Mouse (Mus musculus): ENCODE measurements around the gene Gm20388.

Gene Gm20388

DNA sequence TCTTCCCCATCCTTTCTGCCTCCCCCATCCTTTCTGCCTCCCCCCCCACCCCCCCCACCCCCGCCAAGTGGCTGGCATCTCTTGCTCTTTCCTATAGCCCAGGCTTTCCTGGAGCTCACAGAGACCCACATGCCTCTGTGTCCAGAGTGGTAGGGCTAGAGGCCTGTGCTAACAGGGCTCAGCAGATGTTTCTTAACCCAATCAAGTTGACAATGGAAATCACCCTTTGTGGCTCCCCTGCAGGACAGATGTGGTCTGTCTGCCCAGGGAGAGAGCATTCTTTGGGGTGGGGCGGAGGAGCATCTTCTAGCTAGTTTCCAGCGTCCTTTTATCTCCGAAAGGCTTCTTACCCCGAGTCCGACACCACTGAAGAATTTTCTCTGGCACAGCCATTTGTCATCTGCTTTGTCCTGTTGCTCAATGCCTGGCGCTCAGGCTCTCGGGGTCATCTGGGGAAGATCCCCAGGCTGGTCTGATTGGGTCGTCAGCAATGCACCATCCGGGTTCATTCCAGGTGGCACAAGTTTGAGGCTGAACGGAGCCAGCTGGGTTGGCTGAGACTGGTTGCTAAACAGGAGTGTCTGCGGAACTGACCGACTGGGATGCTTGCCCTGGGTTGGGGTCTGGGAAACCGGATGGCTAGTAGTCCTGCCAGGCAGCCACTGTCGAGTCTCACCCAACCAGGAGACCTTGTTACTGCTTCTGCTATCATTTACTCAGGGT lies 2157.3 kb downstream of the Gm20388 start:
- DNase-seq (ENCODE audit: low spot score): no peak

DNA sequence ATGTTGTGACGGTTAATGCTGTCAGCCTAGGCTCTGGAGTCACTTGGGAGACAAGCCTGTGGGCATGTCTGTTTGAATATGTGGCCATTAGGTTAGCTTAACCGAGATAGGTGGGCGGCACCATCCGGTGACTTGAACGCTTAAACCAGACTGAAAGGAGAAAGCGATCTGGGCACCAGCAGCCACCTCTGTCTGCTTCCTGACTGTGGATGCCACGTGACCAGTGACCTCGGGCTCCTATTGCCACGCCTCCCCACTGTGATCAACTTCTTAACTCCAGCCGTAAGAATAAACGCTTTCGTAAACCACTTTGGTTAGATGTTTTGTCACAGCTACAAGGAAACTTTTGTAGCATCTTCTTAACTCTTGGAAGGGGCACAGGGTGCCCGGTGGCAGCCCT lies 2158.0 kb downstream of the Gm20388 start:
- no peak for DNase-seq (ENCODE audit: low spot score)

DNA sequence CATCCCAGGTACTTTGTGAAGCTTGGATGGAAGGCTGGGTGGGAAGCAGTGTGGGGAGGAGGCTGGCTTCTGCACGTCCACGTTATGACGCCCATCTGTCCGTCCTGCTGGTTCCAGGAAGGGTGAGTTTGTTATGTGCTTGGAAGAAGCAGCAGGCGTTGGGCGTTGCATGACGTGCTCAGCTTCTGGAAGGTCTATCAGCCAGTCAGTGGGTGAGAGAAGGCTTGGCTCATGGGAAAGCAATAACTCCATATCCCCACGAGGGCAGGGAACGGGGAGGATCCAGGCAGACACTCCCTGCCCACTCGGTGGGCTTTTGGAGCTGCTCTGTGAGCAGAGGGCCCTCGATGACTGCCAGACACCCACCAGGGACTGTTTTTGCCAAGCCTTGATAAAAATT lies 2158.6 kb downstream of the Gm20388 start:
- no peak for DNase-seq (ENCODE audit: low spot score)

DNA sequence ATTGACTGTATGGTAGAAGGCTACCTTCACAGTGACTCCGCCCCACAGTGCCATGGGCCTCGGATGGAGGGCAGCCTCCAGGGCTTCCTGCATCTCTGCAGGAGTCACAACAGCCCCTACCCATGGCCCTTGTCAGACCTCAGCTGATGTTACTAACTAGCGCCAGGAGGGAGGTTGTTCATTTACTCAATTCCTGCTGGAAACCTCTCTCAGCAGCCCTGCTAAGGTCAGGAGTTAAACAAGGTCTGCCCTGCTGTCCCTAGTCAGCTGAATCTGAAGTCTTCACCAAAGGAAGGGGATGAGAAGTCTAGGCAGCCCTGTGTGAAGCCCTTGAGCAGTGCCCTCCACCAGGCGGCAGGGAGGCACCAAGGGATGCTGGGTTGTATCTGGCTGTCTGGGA lies 2160.6 kb downstream of the Gm20388 start:
- DNase-seq (ENCODE audit: low spot score): no peak

DNA sequence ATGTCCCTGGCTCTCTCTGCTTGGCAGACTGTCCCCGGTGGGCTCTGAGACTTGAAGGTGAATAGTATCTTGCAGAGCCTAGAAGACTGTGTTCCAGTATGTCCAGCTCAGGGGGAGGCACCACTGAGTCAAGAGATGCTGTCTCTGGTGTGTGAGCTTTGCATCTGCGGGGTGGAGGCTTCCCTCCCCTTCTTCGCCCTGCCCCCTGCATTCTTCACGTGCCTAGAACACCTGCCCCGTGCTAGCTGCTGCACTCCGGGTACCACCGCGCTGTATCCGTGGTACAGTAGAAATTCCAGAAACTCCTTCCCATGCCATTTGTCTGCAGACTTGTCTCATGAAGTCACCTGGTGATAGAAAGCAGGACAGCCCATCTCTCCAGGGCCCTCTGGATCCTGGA lies 2163.3 kb downstream of the Gm20388 start:
- DNase-seq (ENCODE audit: low spot score): no peak

DNA sequence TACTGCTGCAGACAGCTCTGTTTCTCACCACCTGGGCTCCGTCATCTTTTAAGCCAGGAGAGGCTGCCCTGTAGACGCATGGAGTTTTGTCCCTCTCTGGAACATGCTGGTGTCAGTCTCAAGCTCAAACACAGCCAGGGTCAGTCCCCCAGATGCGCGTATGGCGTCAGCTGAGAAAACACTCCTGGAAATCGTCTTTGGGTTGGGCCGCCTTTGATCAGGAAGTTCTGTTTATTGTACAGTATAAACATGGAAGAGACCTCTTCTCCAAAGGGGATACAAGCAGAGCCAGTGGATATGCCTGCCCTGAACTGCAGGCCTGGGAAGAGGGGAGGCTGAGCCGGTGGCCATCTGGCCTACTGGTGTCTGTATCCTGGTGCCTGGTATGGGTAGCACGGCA lies 2163.8 kb downstream of the Gm20388 start:
- DNase-seq (ENCODE audit: low spot score): no peak

DNA sequence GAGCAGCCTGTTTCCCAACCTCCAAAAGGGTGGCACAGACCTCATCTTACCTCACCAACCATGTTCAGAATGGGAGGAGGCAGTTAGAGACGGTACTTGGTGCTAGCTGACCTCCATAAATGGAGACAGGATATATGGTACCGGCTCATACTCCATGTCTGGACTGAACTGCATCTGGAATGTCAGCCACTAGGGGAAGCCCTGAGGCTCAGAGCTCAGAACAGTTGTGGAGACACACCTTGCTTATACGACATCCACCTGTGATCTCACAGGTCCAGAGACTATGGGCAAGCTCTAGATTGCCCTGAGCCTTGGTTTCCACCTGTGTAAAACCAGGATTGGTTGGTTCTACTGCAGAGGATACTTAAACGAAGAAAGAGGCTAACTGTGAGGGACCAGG lies 2164.3 kb downstream of the Gm20388 start:
- DNase-seq (ENCODE audit: low spot score): no peak

DNA sequence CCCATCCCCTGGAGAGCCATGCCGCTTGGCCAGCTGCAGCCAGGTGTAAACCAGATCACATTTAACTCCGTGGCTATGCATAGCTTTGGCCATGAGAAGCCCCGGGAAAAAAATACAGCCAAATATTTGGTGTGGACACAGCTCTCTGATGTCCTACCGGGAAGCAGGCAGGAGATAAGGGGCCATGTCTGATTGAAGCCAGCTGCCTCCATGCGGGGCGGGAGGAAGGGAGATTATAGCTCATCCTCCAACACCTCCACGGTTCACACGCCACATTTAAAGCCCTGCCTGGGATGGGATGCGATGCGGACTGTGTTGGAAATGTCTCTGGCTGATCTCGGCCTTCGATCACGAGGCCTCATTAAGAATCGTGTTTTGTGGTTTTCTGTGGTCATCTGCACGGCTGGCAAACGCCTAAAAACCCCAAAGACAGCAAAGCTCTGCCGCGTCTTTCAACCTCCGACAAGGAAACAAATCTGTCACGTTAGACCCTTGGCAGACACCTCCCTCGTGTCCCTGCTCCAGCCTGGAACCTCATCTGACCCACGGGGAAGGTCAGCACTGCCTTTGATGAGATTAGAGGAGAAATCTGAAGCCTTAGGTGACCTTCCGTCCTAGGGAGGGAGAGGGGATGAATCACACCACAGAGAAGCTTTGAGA lies 2165.7 kb downstream of the Gm20388 start:
- DNase-seq (ENCODE audit: low spot score): no peak

DNA sequence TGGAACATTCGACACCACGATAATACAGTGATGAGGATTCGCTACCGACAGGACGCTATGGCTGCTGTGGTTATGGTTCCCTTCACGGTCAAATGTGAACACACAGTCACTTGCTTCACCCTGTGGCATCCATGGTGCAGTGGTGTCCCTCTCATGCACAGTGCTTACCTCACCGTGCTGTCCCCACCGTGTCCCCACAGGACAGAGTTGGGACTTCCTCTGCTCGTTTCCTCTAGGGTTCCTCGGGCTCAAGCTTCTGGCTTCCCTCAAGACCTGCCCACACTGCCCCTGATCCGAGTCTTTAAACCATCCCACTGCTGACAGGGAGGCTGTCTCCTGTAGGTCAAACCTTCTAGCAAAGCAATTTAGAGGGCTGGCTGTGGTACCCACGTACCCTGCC lies 2167.7 kb downstream of the Gm20388 start:
- DNase-seq (ENCODE audit: low spot score): no peak

DNA sequence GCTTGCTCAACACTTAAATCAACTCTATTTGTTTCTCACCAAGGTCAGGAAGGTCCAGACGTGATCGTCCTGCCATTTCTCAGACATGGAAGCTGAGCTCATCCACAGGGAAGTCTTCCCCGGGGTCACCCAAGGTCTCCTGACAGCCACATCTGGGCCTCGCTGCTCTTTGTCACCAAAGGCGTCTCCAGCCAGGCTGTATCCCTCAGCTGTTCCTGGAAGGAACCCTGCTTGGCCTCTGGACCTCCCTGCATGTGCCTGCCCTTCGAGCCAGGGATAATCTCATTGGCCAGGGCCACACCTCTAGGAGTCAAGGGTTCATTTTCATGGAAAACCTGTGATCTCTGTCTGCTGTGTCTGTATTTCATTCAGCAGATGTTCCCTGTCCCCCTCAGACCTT lies 2168.5 kb downstream of the Gm20388 start:
- peak; percentile 32 for DNase-seq (ENCODE audit: low spot score)

DNA sequence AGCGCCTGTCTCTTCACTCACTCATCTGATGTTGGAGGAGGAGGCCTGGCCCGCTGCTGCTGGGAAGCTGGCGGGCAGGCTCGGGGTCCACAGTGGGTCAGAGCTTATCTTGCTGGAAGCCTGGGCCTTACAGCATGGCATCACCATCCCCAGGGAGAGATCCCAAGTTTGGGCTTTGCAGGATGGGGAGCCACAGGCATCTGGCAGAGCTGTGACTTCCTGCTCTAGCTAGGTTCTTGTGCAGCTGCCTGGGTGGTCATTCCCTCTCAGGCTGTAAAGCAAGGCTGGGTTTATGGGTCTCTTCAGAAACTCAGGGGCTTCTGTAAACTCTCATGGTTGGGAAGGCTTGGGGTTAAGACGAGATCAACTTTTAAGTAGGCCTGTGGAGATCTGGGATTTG lies 2169.7 kb downstream of the Gm20388 start:
- no peak for DNase-seq (ENCODE audit: low spot score)

DNA sequence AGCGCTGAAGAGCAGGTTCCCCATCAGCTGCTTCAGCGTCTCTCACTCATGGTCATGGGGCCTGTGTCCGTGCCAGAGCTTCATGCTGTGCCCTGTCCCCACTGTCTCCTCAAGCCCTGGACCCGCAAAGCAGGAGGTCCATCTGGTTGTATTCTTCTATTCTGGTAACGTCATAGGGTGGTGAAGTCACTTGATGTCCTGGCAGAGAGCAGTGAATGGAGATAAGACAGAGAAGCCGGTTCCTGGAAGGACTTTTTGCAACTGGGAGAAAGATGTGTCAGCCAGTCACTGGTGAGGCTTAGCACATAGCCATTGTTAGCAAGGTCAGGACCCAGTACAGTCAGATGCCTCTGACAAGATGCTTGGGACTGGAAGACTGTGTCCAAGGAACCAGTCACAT lies 2172.8 kb downstream of the Gm20388 start:
- DNase-seq (ENCODE audit: low spot score): no peak

DNA sequence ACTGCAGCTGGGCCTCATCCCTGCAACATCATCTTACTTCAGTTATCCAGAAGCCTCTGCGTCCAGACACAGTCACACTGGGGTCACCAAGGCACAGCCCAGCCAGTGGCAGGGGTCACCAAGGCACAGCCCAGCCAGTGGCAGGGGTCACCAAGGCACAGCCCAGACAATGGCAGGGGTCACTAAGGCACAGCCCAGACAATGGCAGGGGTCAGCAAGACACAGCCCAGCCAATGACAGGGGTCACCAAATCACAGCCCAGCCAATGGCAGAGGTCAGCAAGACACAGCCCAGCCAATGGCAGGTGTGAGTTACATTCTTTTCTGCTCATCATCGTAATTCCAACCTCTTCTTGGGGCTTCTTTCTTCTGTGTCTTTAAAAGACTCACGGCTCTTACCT lies 2173.5 kb downstream of the Gm20388 start:
- DNase-seq (ENCODE audit: low spot score): no peak

DNA sequence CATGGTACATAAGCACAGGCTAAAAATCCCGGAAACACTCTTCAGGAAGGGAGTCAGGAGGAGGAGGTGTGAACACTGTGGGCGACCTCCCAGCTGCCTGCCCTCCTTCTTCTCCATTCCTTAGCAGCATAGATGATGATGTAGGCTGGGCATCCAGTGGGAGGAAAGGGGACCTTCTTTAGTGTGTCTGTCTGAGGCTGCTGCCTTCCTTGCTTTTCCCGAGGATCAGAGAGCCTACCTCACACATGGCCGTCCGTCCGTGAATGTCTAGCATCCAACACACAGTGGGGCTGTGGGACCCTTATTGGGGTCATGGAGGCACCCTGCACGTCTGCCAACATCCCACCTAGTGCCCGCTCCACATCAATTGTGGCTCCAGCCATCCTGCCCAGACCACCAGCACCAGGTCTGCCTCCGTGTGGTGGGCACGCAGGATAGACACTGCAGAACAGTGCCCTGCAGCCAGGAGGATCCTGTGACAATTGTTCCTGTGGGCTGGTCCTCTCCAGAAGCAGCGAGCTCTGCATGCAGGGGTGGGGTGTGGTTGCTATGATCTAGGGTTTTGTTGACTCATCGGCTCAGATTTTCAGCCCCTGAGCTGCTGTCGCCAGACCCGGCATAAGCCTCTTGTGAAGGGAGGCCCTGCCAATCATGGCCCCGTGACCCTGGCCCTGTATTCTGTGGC lies 2174.2 kb downstream of the Gm20388 start:
- no peak for DNase-seq (ENCODE audit: low spot score)

DNA sequence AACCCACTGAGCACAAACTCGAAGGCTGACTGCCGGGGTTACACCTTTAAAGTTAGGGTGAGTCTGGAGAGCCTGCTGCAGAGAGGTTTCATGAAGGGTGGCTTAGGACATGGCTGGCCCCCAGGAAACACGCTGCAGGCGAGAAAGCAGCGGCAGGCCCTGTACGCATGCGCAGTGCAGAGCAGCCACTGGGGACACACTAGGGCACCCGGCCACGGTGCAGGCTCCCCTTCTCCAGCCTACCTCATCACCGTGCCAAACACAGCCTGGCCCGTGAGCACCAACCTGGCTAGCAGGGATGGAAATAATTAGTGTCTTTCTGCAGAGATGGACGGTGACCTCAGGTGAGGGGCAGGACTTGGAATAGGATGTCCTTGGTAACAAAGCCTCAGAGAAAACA lies 2175.4 kb downstream of the Gm20388 start:
- DNase-seq (ENCODE audit: low spot score): no peak

DNA sequence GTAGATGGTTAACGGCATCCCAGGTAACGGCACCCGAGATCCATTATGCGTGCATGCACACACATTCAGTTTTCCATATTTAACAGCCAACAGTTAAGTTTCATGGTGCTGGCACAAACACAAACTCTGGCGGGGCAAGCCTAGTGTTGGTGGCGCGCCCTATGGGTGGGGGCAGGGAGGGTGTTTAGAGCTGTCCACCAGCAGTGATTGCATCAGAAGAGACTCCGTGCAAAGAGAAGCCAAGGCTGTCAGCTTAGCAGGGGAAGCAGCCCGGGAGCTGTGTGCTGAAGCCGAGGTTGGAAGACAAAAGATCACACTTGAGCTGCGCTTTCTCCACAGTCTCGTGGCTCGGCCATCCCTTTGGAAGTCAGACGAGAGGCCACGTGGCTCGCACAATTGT lies 2178.0 kb downstream of the Gm20388 start:
- no peak for DNase-seq (ENCODE audit: low spot score)

DNA sequence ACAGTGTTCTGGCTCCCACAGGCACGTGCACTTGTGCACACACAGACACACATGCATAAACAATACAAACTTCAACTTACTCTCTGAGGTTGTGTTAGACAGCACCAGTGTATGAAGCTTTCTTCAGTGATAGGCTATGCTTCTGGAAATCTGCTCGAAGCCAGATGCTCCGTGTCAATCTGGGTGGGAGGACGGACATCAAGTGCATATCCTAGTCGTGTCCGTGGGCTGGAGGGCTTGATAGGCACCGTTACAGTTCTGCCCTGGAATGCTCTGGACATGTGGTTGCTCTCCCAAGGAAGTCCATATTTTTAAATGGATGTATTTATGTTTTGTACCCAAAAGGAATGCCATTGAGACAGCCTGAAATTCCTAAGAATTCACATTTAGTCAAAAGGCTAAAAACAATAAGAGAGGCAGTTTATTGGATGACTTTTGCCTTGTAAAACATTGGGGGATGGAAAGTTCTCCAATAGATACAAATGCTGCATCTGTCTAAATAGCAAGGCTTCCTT lies 2178.6 kb downstream of the Gm20388 start:
- DNase-seq (ENCODE audit: low spot score): no peak

DNA sequence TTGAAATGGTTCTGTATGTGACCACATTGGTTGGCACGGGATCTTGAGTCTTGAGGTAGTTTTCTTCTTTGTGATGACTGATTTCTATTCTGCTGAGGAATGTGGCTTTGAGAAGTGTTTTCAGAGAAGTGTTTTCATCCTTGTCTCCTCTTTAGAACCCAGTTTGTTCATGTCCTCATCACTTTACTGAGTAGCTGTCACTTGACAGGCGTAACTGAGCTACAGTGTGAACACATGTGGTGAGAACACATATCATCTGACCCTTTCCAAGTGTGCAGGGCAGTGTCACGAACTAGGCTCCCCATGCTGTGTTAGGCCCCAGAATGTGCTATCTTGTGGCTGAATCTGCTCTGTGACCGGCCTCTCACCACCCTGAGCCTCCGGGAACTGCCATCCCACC lies 2181.8 kb downstream of the Gm20388 start:
- DNase-seq (ENCODE audit: low spot score): no peak

DNA sequence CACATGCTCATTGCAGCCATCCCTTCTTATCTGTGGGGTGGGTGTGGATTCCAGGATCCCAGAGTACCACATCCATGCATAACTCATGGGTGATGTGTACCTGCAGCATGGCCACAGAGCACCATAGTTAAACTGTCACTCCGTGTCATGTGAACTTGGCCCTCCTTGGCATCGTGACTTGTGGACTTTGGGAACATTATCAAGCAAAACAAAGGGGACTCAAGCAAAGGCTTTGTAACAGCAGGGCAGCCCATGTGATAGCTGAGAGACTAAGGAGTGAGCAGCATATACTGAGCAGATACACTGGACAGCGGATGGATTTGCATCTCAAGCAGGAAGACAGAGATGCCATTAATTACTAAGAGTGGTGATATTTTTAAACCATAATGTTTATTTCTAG lies 2188.1 kb downstream of the Gm20388 start:
- DNase-seq (ENCODE audit: low spot score): no peak

DNA sequence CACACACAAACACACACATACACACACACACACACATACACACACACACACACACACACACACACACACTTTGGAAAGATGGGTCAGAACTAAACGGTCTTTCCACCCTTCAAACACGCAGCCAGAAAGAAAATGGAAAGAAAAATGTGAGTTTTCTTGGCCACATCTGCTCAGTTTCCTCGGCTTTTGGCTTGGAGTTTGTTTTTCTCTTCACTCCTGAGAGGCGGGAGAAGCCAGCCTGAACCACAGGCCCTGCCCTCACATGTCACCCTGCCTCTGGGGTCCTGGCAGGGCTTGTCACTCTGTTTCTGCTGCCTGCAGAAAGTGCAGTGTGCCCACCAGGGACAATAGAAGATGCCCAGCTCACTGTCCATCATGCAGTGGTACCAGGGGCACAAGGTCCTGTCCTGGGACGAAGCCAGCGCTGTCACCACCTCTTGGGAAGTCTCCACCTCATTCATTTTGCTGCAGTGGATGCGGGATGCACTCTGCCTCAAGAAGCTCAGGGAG lies 2189.1 kb downstream of the Gm20388 start:
- no peak for DNase-seq (ENCODE audit: low spot score)

DNA sequence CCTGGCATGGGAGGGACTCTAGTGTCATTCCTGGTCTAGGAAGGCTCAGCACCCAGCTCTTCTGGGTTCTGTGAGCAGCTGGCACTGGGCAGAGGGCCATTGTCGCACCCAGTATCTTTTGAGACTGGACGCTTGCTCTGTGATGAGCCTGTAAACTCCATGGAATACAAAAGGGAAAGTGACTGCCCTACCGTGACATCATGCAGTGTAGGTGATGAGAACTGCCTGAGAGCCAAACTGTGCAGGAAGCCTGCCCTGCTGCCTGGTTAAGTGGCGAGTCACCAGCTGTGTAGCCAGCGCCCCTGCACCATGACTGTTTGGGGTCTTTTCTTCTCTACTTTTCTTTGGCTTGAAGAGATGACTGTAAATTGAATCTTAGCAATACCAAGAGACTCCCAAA lies 2191.2 kb downstream of the Gm20388 start:
- DNase-seq (ENCODE audit: low spot score): no peak

DNA sequence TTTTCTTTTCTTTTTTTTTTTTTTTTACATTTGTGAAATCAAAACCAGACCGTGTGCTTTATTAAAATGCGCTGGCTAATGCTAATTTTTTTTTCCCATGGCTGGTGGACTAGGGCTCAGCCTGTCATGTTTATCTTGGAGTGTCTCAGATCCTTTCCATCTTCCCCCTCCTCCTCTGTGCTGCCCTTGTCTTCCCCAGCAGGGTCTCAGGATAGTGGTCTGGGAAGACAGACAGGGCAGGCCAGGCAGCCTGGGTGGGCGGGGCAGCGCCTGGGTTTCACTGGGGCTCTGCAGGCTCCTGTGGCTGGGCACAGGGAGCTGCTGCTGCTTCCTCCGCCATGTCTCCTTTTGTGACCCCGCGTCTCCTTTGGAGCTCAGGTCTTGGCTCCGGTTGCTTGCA lies 2191.6 kb downstream of the Gm20388 start:
- no peak for DNase-seq (ENCODE audit: low spot score)

DNA sequence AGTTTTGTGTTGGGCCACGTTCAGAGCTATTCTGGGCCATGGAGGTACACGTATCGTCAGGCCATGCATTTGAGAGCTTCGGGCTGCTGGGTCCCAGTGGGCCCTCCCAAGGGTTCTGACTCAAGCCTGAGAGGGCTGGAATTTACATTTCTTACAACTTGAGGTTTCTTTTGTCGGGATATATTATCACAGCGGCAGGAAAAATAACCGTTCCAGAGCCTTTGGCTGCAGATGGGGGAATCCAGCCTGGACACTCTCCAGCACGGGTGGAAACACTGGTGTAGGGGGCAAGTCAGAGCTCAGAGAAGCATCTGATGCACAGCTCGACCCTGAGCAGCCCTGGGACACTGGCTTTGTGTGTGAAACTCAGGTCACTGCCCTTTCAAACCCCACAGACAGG lies 2192.6 kb downstream of the Gm20388 start:
- no peak for DNase-seq (ENCODE audit: low spot score)

Data from urinary bladder, postnatal 25 days (tissue).